Mouse (Mus musculus): ENCODE data around the gene Tomm22. TPM values are rescaled to one million over a fixed set of nuclear protein-coding genes. Genes with fewer than 3 reads are reported as not detected.

The Tomm22 gene
- 301 and 361 TPM in 2 replicates for polyA plus RNA-seq (2012; rRNA removed)

DNA sequence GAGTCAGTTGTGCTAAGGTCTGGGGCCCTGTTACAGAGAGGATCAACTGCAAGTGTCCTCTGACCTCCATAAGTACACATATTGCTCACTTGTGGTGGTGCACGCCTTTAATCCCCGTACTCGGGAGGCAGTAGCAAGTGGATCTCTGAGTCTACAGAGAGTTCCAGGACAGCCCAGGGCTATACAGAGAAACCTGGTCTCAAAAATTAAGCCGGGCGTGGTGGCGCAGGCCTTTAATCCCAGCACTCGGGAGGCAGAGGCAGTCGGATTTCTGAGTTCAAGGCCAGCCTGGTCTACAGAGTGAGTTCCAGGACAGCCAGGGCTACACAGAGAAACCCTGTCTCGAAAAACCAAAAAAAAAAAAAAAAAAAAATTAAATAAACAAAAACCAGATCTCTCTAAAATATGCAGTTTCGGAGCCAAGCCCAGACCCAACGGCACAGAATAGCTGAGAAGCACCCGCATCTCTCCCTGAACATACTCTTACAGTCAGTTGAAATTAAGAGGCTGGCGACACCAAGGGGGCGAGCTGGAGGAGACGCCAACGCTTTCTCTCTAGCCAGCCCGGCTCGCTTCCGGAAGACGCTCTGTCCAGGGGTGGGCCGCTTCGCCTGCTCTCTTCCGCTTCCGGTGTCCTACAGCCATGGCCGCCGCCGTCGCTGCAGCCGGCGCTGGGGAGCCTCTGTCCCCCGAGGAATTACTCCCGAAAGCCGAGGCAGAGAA lies at the start of gene Tomm22:
Gene Tomm22 (plus strand): TSS at position 613 of the 723 bp plus-strand sequence.
- peak within 1 kb of the TSS; percentile 93 for H3K4me3 ChIP-seq (ENCODE audit: control insufficient read depth, low read depth, low read length)
- H3K36me3 ChIP-seq (ENCODE audit: control insufficient read depth, insufficient read depth, low read length), result no peaks in the 10 kb centered on the region; the same call in 1 of the 2 replicates
- H3K27ac ChIP-seq (ENCODE audit: control insufficient read depth, insufficient read depth, low read depth, low read length), result peak within 1 kb of the TSS; percentile 86

DNA sequence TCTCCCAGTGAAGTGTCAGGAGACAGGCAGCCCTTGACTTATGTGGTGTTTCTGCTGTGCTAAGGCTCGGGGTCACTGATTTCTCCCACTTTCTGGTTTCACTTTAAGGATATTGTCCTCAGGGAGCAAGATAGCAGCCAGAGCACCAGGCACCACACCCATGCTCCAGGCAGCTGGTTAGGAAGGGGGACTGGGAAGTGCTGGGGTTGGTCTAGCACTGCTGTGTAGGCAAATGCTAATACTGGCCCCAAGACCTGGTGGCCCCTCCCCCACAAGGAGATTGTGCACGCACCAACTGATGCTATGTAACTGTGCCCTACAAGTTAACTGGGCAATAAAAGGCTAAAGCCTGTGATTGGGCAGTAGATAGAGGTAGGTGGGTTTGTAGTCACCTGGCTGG lies 40.2 kb upstream of the Tomm22 start:
- no peaks in the 10 kb centered on the region; the same call in 1 of the 2 replicates for H3K36me3 ChIP-seq (ENCODE audit: control insufficient read depth, insufficient read depth, low read length)
- no peak for TF ChIP-seq CTCF (IDR thresholded peaks at IDR 0.05; ENCODE audit: control insufficient read depth, insufficient read depth, insufficient replicate concordance, low read depth, low read length)
- TF ChIP-seq POLR2A (IDR thresholded peaks at IDR 0.05; ENCODE audit: control insufficient read depth, low read depth, low read length), result no peak
- no peak overlapping the region for H3K27ac ChIP-seq (ENCODE audit: control insufficient read depth, insufficient read depth, low read depth, low read length)

More for the DNA sequence above, at the start of gene Tomm22:
- H3K27me3 ChIP-seq (ENCODE audit: control insufficient read depth, insufficient read depth, low read length), result no peaks in the 10 kb centered on the region
- peaks cover 5% of the 10 kb centered on the region for H3K4me1 ChIP-seq (ENCODE audit: control insufficient read depth, insufficient read depth, low read length)
- TF ChIP-seq CTCF (IDR thresholded peaks at IDR 0.05; ENCODE audit: control insufficient read depth, insufficient read depth, insufficient replicate concordance, low read depth, low read length) (peak; percentile 58; the same call in 1 of the 2 replicates), POLR2A (IDR thresholded peaks at IDR 0.05; ENCODE audit: control insufficient read depth, low read depth, low read length) (peak; percentile 82)

GRCm38 (mm10) chr15:79641135-79641817 lies 29.4 kb upstream of the Tomm22 start:
- Histone ChIP-seq H3K4me3 (ENCODE audit: control insufficient read depth, low read depth, low read length) (no peak overlapping the region), H3K27ac (ENCODE audit: control insufficient read depth, insufficient read depth, low read depth, low read length) (no peak overlapping the region), H3K4me1 (ENCODE audit: control insufficient read depth, insufficient read depth, low read length) (no peaks in the 10 kb centered on the region), H3K27me3 (ENCODE audit: control insufficient read depth, insufficient read depth, low read length) (no peaks in the 10 kb centered on the region), H3K36me3 (ENCODE audit: control insufficient read depth, insufficient read depth, low read length) (no peaks in the 10 kb centered on the region)
- TF ChIP-seq CTCF (IDR thresholded peaks at IDR 0.05; ENCODE audit: control insufficient read depth, insufficient read depth, insufficient replicate concordance, low read depth, low read length) (no peak), POLR2A (IDR thresholded peaks at IDR 0.05; ENCODE audit: control insufficient read depth, low read depth, low read length) (no peak)

More for the DNA sequence above, 40.2 kb upstream of the Tomm22 start:
- Histone ChIP-seq H3K4me3 (ENCODE audit: control insufficient read depth, low read depth, low read length) (no peak overlapping the region), H3K4me1 (ENCODE audit: control insufficient read depth, insufficient read depth, low read length) (no peaks in the 10 kb centered on the region), H3K27me3 (ENCODE audit: control insufficient read depth, insufficient read depth, low read length) (no peaks in the 10 kb centered on the region)

DNA sequence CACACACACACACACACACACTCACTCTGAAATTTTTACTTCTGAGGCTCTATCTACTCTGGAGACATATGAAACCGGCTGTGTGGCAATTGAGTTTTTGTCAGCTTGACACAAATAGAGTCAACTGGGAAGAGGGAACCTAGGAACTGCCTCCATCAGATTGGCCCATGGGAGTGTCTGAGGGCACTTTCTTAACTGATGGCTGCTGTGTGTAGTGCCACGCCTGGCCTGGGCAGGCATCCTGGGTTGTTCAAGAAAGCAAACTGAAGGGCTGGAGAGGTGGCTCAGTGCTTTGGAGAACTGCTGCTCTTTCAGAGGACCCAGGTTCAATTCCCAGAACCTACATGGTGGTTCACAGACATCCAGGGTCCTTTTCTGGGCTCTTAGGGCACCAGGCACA lies 25.2 kb upstream of the Tomm22 start:
- Histone ChIP-seq H3K27me3 (ENCODE audit: control insufficient read depth, insufficient read depth, low read length) (no peaks in the 10 kb centered on the region), H3K4me3 (ENCODE audit: control insufficient read depth, low read depth, low read length) (no peak overlapping the region), H3K27ac (ENCODE audit: control insufficient read depth, insufficient read depth, low read depth, low read length) (no peak overlapping the region), H3K36me3 (ENCODE audit: control insufficient read depth, insufficient read depth, low read length) (no peaks in the 10 kb centered on the region; the same call in 1 of the 2 replicates), H3K4me1 (ENCODE audit: control insufficient read depth, insufficient read depth, low read length) (no peaks in the 10 kb centered on the region)
- no peak for TF ChIP-seq CTCF (IDR thresholded peaks at IDR 0.05; ENCODE audit: control insufficient read depth, insufficient read depth, insufficient replicate concordance, low read depth, low read length)
- TF ChIP-seq POLR2A (IDR thresholded peaks at IDR 0.05; ENCODE audit: control insufficient read depth, low read depth, low read length), result no peak

GRCm38 (mm10) chr15:79648130-79648529 lies 22.5 kb upstream of the Tomm22 start:
- TF ChIP-seq CTCF (IDR thresholded peaks at IDR 0.05; ENCODE audit: control insufficient read depth, insufficient read depth, insufficient replicate concordance, low read depth, low read length), result no peak
- TF ChIP-seq POLR2A (IDR thresholded peaks at IDR 0.05; ENCODE audit: control insufficient read depth, low read depth, low read length), result no peak
- Histone ChIP-seq H3K27ac (ENCODE audit: control insufficient read depth, insufficient read depth, low read depth, low read length) (no peak overlapping the region), H3K27me3 (ENCODE audit: control insufficient read depth, insufficient read depth, low read length) (no peaks in the 10 kb centered on the region), H3K4me3 (ENCODE audit: control insufficient read depth, low read depth, low read length) (no peak overlapping the region), H3K36me3 (ENCODE audit: control insufficient read depth, insufficient read depth, low read length) (no peaks in the 10 kb centered on the region; the same call in 1 of the 2 replicates), H3K4me1 (ENCODE audit: control insufficient read depth, insufficient read depth, low read length) (no peaks in the 10 kb centered on the region)

- Histone ChIP-seq H3K27ac (ENCODE audit: control insufficient read depth, insufficient read depth, low read depth, low read length) (no peak overlapping the region), H3K36me3 (ENCODE audit: control insufficient read depth, insufficient read depth, low read length) (no peaks in the 10 kb centered on the region; the same call in none of the 2 replicates), H3K4me3 (ENCODE audit: control insufficient read depth, low read depth, low read length) (no peak overlapping the region), H3K27me3 (ENCODE audit: control insufficient read depth, insufficient read depth, low read length) (no peaks in the 10 kb centered on the region), H3K4me1 (ENCODE audit: control insufficient read depth, insufficient read depth, low read length) (no peaks in the 10 kb centered on the region)
- TF ChIP-seq CTCF (IDR thresholded peaks at IDR 0.05; ENCODE audit: control insufficient read depth, insufficient read depth, insufficient replicate concordance, low read depth, low read length) (peak; percentile 51; the same call in 1 of the 2 replicates), POLR2A (IDR thresholded peaks at IDR 0.05; ENCODE audit: control insufficient read depth, low read depth, low read length) (no peak)
Measured at GRCm38 (mm10) chr15:79650569-79650968, 20.1 kb upstream of the Tomm22 start.

DNA sequence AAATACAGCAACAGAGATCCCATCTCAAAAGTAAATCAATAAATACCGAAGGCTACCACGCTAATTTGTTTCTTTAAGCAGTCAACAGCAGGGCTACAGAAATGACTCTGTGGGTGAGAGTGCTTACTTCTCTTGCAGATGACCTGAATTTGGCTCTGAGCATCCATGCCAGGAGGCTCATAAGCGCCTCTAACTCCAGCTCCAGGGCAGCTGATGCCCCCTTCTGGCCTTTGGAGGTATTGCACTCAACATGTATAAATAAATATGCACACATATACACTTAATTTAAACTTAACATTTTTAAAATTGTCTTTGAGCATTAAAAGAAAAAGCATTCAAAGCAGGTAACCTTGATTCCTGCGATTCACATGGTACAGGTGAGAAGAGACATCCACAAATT lies 19.2 kb upstream of the Tomm22 start:
- Histone ChIP-seq H3K4me1 (ENCODE audit: control insufficient read depth, insufficient read depth, low read length) (no peaks in the 10 kb centered on the region), H3K4me3 (ENCODE audit: control insufficient read depth, low read depth, low read length) (no peak overlapping the region), H3K27ac (ENCODE audit: control insufficient read depth, insufficient read depth, low read depth, low read length) (no peak overlapping the region), H3K27me3 (ENCODE audit: control insufficient read depth, insufficient read depth, low read length) (no peaks in the 10 kb centered on the region), H3K36me3 (ENCODE audit: control insufficient read depth, insufficient read depth, low read length) (no peaks in the 10 kb centered on the region; the same call in none of the 2 replicates)
- no peak for TF ChIP-seq POLR2A (IDR thresholded peaks at IDR 0.05; ENCODE audit: control insufficient read depth, low read depth, low read length)
- TF ChIP-seq CTCF (IDR thresholded peaks at IDR 0.05; ENCODE audit: control insufficient read depth, insufficient read depth, insufficient replicate concordance, low read depth, low read length), result peak; percentile 66; the same call in 1 of the 2 replicates
